Mouse (Mus musculus): Measurements from ENCODE around the gene Foxn3. TPM values are rescaled to one million over a fixed set of nuclear protein-coding genes. Genes with fewer than 3 reads are reported as not detected.

Foxn3 gene
- total and polyA plus RNA-seq, 2 experiments, result 21.1 to 27.3 TPM

- H3K27me3 ChIP-seq (ENCODE audit: control insufficient read depth, insufficient read depth, low read length), result no peaks in the 10 kb centered on the region
- no peak overlapping the region for H3K4me3 ChIP-seq (ENCODE audit: insufficient read depth, low read depth, low read length)
- WGBS, result 76% methylated on average over 5 of the region's 5 CpGs
Measured at GRCm38 (mm10) chr12:99314817-99315216, 248.6 kb downstream of the Foxn3 start.

GRCm38 (mm10) chr12:99311303-99311702 lies 252.1 kb downstream of the Foxn3 start:
- 74% methylated on average over 3 of the region's 3 CpGs for WGBS
- Histone ChIP-seq H3K27ac (replicated peaks; ENCODE audit: insufficient read depth, low read depth, low read length) (no peak overlapping the region), H3K4me3 (ENCODE audit: insufficient read depth, low read depth, low read length) (no peak overlapping the region), H3K36me3 (ENCODE audit: control insufficient read depth, insufficient read depth, low read length) (no peaks in the 10 kb centered on the region), H3K27me3 (ENCODE audit: control insufficient read depth, insufficient read depth, low read length) (no peaks in the 10 kb centered on the region), H3K9ac (ENCODE audit: low read depth, low read length) (no peak overlapping the region), H3K79me2 (ENCODE audit: control insufficient read depth, insufficient read depth, low read length) (peaks cover 41% of the 10 kb centered on the region), H3K4me1 (ENCODE audit: control insufficient read depth, insufficient read depth, low read length) (peaks cover 18% of the 10 kb centered on the region)
- DNase-seq (ENCODE audit: extremely low read depth, low read depth, low spot score), result no peak
- TF ChIP-seq POLR2A (IDR thresholded peaks at IDR 0.05; ENCODE audit: extremely low read depth, insufficient read depth, low read length) (no peak), CTCF (IDR thresholded peaks at IDR 0.05; ENCODE audit: low read depth, low read length) (no peak)

More at GRCm38 (mm10) chr12:99314817-99315216, 248.6 kb downstream of the Foxn3 start:
- TF ChIP-seq POLR2A (IDR thresholded peaks at IDR 0.05; ENCODE audit: extremely low read depth, insufficient read depth, low read length) (no peak), CTCF (IDR thresholded peaks at IDR 0.05; ENCODE audit: low read depth, low read length) (no peak)
- Histone ChIP-seq H3K9ac (ENCODE audit: low read depth, low read length) (no peak overlapping the region), H3K27ac (replicated peaks; ENCODE audit: insufficient read depth, low read depth, low read length) (no peak overlapping the region), H3K79me2 (ENCODE audit: control insufficient read depth, insufficient read depth, low read length) (peaks cover 57% of the 10 kb centered on the region), H3K4me1 (ENCODE audit: control insufficient read depth, insufficient read depth, low read length) (peaks cover 11% of the 10 kb centered on the region), H3K36me3 (ENCODE audit: control insufficient read depth, insufficient read depth, low read length) (no peaks in the 10 kb centered on the region)
- DNase-seq (ENCODE audit: extremely low read depth, low read depth, low spot score), result no peak

GRCm38 (mm10) chr12:99309937-99310336 lies 253.4 kb downstream of the Foxn3 start:
- no peak overlapping the region for H3K27ac ChIP-seq (replicated peaks; ENCODE audit: insufficient read depth, low read depth, low read length)
- H3K36me3 ChIP-seq (ENCODE audit: control insufficient read depth, insufficient read depth, low read length), result no peaks in the 10 kb centered on the region
- H3K4me1 ChIP-seq (ENCODE audit: control insufficient read depth, insufficient read depth, low read length), result peaks cover 18% of the 10 kb centered on the region
- peaks cover 40% of the 10 kb centered on the region for H3K79me2 ChIP-seq (ENCODE audit: control insufficient read depth, insufficient read depth, low read length)
- 65% methylated on average over 5 of the region's 5 CpGs for WGBS
- H3K9ac ChIP-seq (ENCODE audit: low read depth, low read length), result no peak overlapping the region
- no peak for TF ChIP-seq POLR2A (IDR thresholded peaks at IDR 0.05; ENCODE audit: extremely low read depth, insufficient read depth, low read length)
- TF ChIP-seq CTCF (IDR thresholded peaks at IDR 0.05; ENCODE audit: low read depth, low read length), result no peak
- H3K27me3 ChIP-seq (ENCODE audit: control insufficient read depth, insufficient read depth, low read length), result no peaks in the 10 kb centered on the region
- H3K4me3 ChIP-seq (ENCODE audit: insufficient read depth, low read depth, low read length), result no peak overlapping the region
- DNase-seq (ENCODE audit: extremely low read depth, low read depth, low spot score), result no peak

- Histone ChIP-seq H3K27me3 (ENCODE audit: control insufficient read depth, insufficient read depth, low read length) (no peaks in the 10 kb centered on the region), H3K9ac (ENCODE audit: low read depth, low read length) (no peak overlapping the region), H3K4me1 (ENCODE audit: control insufficient read depth, insufficient read depth, low read length) (peaks cover 16% of the 10 kb centered on the region), H3K36me3 (ENCODE audit: control insufficient read depth, insufficient read depth, low read length) (no peaks in the 10 kb centered on the region), H3K79me2 (ENCODE audit: control insufficient read depth, insufficient read depth, low read length) (peaks cover 34% of the 10 kb centered on the region; the same call in 1 of the 2 replicates), H3K27ac (replicated peaks; ENCODE audit: insufficient read depth, low read depth, low read length) (no peak overlapping the region), H3K4me3 (ENCODE audit: insufficient read depth, low read depth, low read length) (no peak overlapping the region)
- WGBS, result 42% methylated on average over 11 of the region's 11 CpGs
- DNase-seq (ENCODE audit: extremely low read depth, low read depth, low spot score), result peak; percentile 38
- TF ChIP-seq CTCF (IDR thresholded peaks at IDR 0.05; ENCODE audit: low read depth, low read length) (no peak), POLR2A (IDR thresholded peaks at IDR 0.05; ENCODE audit: extremely low read depth, insufficient read depth, low read length) (no peak)
Measured at GRCm38 (mm10) chr12:99308541-99309089, 254.8 kb downstream of the Foxn3 start.

GRCm38 (mm10) chr12:99306536-99307204 lies 256.7 kb downstream of the Foxn3 start:
- WGBS, result 63% methylated on average over 6 of the region's 6 CpGs
- TF ChIP-seq POLR2A (IDR thresholded peaks at IDR 0.05; ENCODE audit: extremely low read depth, insufficient read depth, low read length) (no peak), CTCF (IDR thresholded peaks at IDR 0.05; ENCODE audit: low read depth, low read length) (no peak)
- H3K9ac ChIP-seq (ENCODE audit: low read depth, low read length), result no peak overlapping the region
- H3K27ac ChIP-seq (replicated peaks; ENCODE audit: insufficient read depth, low read depth, low read length), result no peak overlapping the region
- H3K4me1 ChIP-seq (ENCODE audit: control insufficient read depth, insufficient read depth, low read length), result peaks cover 16% of the 10 kb centered on the region
- peaks cover 40% of the 10 kb centered on the region; the same call in 1 of the 2 replicates for H3K79me2 ChIP-seq (ENCODE audit: control insufficient read depth, insufficient read depth, low read length)
- H3K27me3 ChIP-seq (ENCODE audit: control insufficient read depth, insufficient read depth, low read length), result no peaks in the 10 kb centered on the region
- no peaks in the 10 kb centered on the region for H3K36me3 ChIP-seq (ENCODE audit: control insufficient read depth, insufficient read depth, low read length)
- no peak overlapping the region for H3K4me3 ChIP-seq (ENCODE audit: insufficient read depth, low read depth, low read length)
- no peak for DNase-seq (ENCODE audit: extremely low read depth, low read depth, low spot score)

Data from liver, adult 2 months (tissue).